Comparison of ENCODE assay signal across 15 mouse cellular contexts in genomic region chr9:45799402-45799801, GRCm38 (mm10). TPM values are rescaled to one million over a fixed set of nuclear protein-coding genes. Genes with fewer than 3 reads are reported as not detected.
A peak's percentile ranks its signal among the peaks of the same experiment; 100 is the strongest.
DNase-seq lines count a peak whose midpoint lies in the region; ATAC-seq and TF ChIP-seq lines count a peak whose summit lies in the region.
"Had no signal": no experiment of that assay in that cellular context is flagged by ENCODE, and none has a peak within 500 bp of the region (broad histone marks: within the 10 kb centered on the region; RNA-seq: fewer than 3 reads in every experiment).

No protein-coding gene starts in this region.

- DNase-seq in kidney, postnatal 0 days (ENCODE audit: low spot score), result no peak
- peak; percentile 55 for DNase-seq in layer of hippocampus, adult 9-10 months (ENCODE audit: low spot score)
- no peak for DNase-seq in thymus, postnatal 4 days
- no peak for DNase-seq in cerebellum, adult 8-10 months
- DNase-seq: cerebellum, postnatal 14 days; gastrocnemius, postnatal 25 days; kidney, postnatal 36 days; lung, adult 2 months; thymus, postnatal 14 days had no signal

- ATAC-seq in kidney, postnatal 0 days (replicated peaks; ENCODE audit: low FRiP score, low read depth), result no peak
- ATAC-seq in kidney, embryonic 14.5 days (ENCODE audit: low FRiP score, low TSS enrichment), result no peak
- ATAC-seq in forebrain, embryonic 13.5 days, result peak; percentile 19; the same call in 1 of the 2 replicates
- ATAC-seq in limb, embryonic 15.5 days (ENCODE audit: insufficient number of reproducible peaks, low FRiP score, low TSS enrichment, low read depth), result no peak

- H3K27me3 ChIP-seq in kidney, postnatal 0 days (ENCODE audit: insufficient read depth, low read length), result no peaks in the 10 kb centered on the region
- H3K27me3 ChIP-seq in kidney, embryonic 14.5 days (ENCODE audit: control insufficient read depth, insufficient read depth, low read length), result no peaks in the 10 kb centered on the region
- H3K27me3 ChIP-seq in forebrain, embryonic 13.5 days, result no peaks in the 10 kb centered on the region
- H3K27me3 ChIP-seq in limb, embryonic 15.5 days, result no peaks in the 10 kb centered on the region
- H3K27me3 ChIP-seq: intestine, embryonic 15.5 days; midbrain, embryonic 15.5 days; neural tube, embryonic 13.5 days had no signal

- H3K4me3 ChIP-seq in kidney, postnatal 0 days (replicated peaks; ENCODE audit: low read depth, low read length), result no peak overlapping the region
- no peak overlapping the region for H3K4me3 ChIP-seq in kidney, embryonic 14.5 days (ENCODE audit: low read length)
- no peak overlapping the region for H3K4me3 ChIP-seq in forebrain, embryonic 13.5 days
- H3K4me3 ChIP-seq in limb, embryonic 15.5 days, result no peak overlapping the region
- H3K4me3 ChIP-seq: intestine, embryonic 15.5 days; midbrain, embryonic 15.5 days; neural tube, embryonic 13.5 days had no signal

- H3K4me1 ChIP-seq in kidney, postnatal 0 days (replicated peaks; ENCODE audit: insufficient read depth, low read length), result no peaks in the 10 kb centered on the region
- H3K4me1 ChIP-seq in kidney, embryonic 14.5 days (ENCODE audit: control insufficient read depth, insufficient read depth, low read length), result peaks cover 18% of the 10 kb centered on the region; the same call in 1 of the 2 replicates
- H3K4me1 ChIP-seq in forebrain, embryonic 13.5 days, result peaks cover 22% of the 10 kb centered on the region
- peaks cover 23% of the 10 kb centered on the region for H3K4me1 ChIP-seq in limb, embryonic 15.5 days

- WGBS in kidney, postnatal 0 days, result 69% methylated on average over 8 of the region's 8 CpGs
- WGBS in kidney, embryonic 14.5 days, result 71% methylated on average over 8 of the region's 8 CpGs
- 79% methylated on average over 8 of the region's 8 CpGs for WGBS in forebrain, embryonic 13.5 days
- WGBS in limb, embryonic 15.5 days, result 65% methylated on average over 8 of the region's 8 CpGs

- no peak for TF ChIP-seq CTCF in kidney, postnatal 0 days (IDR thresholded peaks at IDR 0.05; ENCODE audit: low read depth)

- H3K9ac ChIP-seq in kidney, postnatal 0 days (ENCODE audit: low read depth, low read length), result no peak overlapping the region
- no peak overlapping the region for H3K9ac ChIP-seq in kidney, embryonic 14.5 days (ENCODE audit: low read depth, low read length)
- peak overlapping the region; percentile 43; the same call in 1 of the 2 replicates for H3K9ac ChIP-seq in forebrain, embryonic 13.5 days
- H3K9ac ChIP-seq in limb, embryonic 15.5 days, result 0 out of 2 replicates have a peak overlapping the region, but pooled peaks have one; percentile 7
- H3K9ac ChIP-seq: intestine, embryonic 15.5 days; midbrain, embryonic 15.5 days; neural tube, embryonic 13.5 days had no signal

- 0 out of 2 replicates have a peak overlapping the region, but pooled peaks have one; percentile 24 for H3K4me2 ChIP-seq in kidney, postnatal 0 days (ENCODE audit: low read length)
- H3K4me2 ChIP-seq in kidney, embryonic 14.5 days (replicated peaks; ENCODE audit: low read depth, low read length), result no peak overlapping the region
- no peak overlapping the region; the same call in 1 of the 2 replicates for H3K4me2 ChIP-seq in forebrain, embryonic 13.5 days
- no peak overlapping the region for H3K4me2 ChIP-seq in limb, embryonic 15.5 days
- H3K4me2 ChIP-seq: intestine, embryonic 15.5 days; midbrain, embryonic 15.5 days; neural tube, embryonic 13.5 days had no signal

- no peaks in the 10 kb centered on the region for H3K36me3 ChIP-seq in kidney, postnatal 0 days (ENCODE audit: insufficient read depth, low read length)
- peaks cover 7% of the 10 kb centered on the region; the same call in 1 of the 2 replicates for H3K36me3 ChIP-seq in kidney, embryonic 14.5 days (ENCODE audit: control insufficient read depth, insufficient read depth, low read length)
- H3K36me3 ChIP-seq in forebrain, embryonic 13.5 days (ENCODE audit: poor library complexity, severe bottlenecking), result peaks cover 12% of the 10 kb centered on the region; the same call in 1 of the 2 replicates
- H3K36me3 ChIP-seq in limb, embryonic 15.5 days, result peaks cover 16% of the 10 kb centered on the region; the same call in 1 of the 2 replicates
- H3K36me3 ChIP-seq: intestine, embryonic 15.5 days had no signal

- no peak overlapping the region for H3K27ac ChIP-seq in kidney, postnatal 0 days
- H3K27ac ChIP-seq in kidney, embryonic 14.5 days (ENCODE audit: low read depth, low read length), result no peak overlapping the region
- peak overlapping the region; percentile 68 for H3K27ac ChIP-seq in forebrain, embryonic 13.5 days
- H3K27ac ChIP-seq in limb, embryonic 15.5 days, result no peak overlapping the region
- H3K27ac ChIP-seq: intestine, embryonic 15.5 days had no signal

- H3K9me3 ChIP-seq in kidney, postnatal 0 days (replicated peaks; ENCODE audit: low read length), result no peaks in the 10 kb centered on the region
- H3K9me3 ChIP-seq in kidney, embryonic 14.5 days (ENCODE audit: control insufficient read depth, low read length), result no peaks in the 10 kb centered on the region
- no peaks in the 10 kb centered on the region for H3K9me3 ChIP-seq in forebrain, embryonic 13.5 days (replicated peaks)
- H3K9me3 ChIP-seq in limb, embryonic 15.5 days, result no peaks in the 10 kb centered on the region
- H3K9me3 ChIP-seq: intestine, embryonic 15.5 days; midbrain, embryonic 15.5 days; neural tube, embryonic 13.5 days had no signal

RNA-seq across cellular contexts. Expression of gene Cep164, which starts 29.1 kb away (rescaled TPM):
- polyA plus RNA-seq in kidney, postnatal 0 days (2015; fragmentation: Nextera tagmentation; extraction: Ambion mirVana), result 20.1 and 20.6 TPM in 2 replicates
- 24.3 and 30.8 TPM in 2 replicates for polyA plus RNA-seq in kidney, embryonic 14.5 days (2014; fragmentation: Nextera tagmentation; extraction: Ambion mirVana)
- polyA plus RNA-seq in forebrain, embryonic 13.5 days (2015; fragmentation: Nextera tagmentation; extraction: Ambion mirVana), result 16.1 and 19.1 TPM in 2 replicates
- 28.8 and 30.3 TPM in 2 replicates for polyA plus RNA-seq in limb, embryonic 15.5 days (2015; fragmentation: Nextera tagmentation; extraction: Ambion mirVana)

RNA-seq across cellular contexts. Expression of gene Bace1, which starts 39.0 kb away (rescaled TPM):
- polyA plus RNA-seq in kidney, postnatal 0 days (2015; fragmentation: Nextera tagmentation; extraction: Ambion mirVana), result 26.5 and 29.1 TPM in 2 replicates
- 23.4 and 36.2 TPM in 2 replicates for polyA plus RNA-seq in kidney, embryonic 14.5 days (2014; fragmentation: Nextera tagmentation; extraction: Ambion mirVana)
- polyA plus RNA-seq in forebrain, embryonic 13.5 days (2015; fragmentation: Nextera tagmentation; extraction: Ambion mirVana), result 33.5 and 35.6 TPM in 2 replicates
- 37.2 and 41.8 TPM in 2 replicates for polyA plus RNA-seq in limb, embryonic 15.5 days (2015; fragmentation: Nextera tagmentation; extraction: Ambion mirVana)

Comparison
In these comparisons a context has a peak if more than half of its experiments do, and no peak if none do; other contexts are left out.
1. H3K9ac ChIP-seq: peak in forebrain, embryonic 13.5 days (single experiment) and limb, embryonic 15.5 days (single experiment); none in kidney, postnatal 0 days (single experiment) and kidney, embryonic 14.5 days (single experiment).